Mouse (Mus musculus) liver, postnatal 0 days (tissue): Measurements from ENCODE around the gene Olr1. TPM values are rescaled to one million over a fixed set of nuclear protein-coding genes. Genes with fewer than 3 reads are reported as not detected.
"Not testable (repeated sequence)": the region's sequence is repeated elsewhere in the genome, so short reads cannot be mapped to it uniquely, and the experiment has no call there.

Source experiments
- ATAC-seq: fragments of 200-750 bp; cut with Nextera tagmentation; 2 replicates; pipeline ENCODE4 v1.8.0; 2017; ENCODE audit warnings: mild to moderate bottlenecking, moderate library complexity
- DNase-seq: peaks from one replicate; pipeline ENCODE4 v3.0.0-alpha.2; 2016
- H3K27ac ChIP-seq: fragments of 300-500 bp; sonication (generic); 2 replicates; pipeline ENCODE4 v1.5.1; 2014; ENCODE audit warnings: antibody characterized with exemption, moderate library complexity, mild to moderate bottlenecking, low read depth
- H3K27me3 ChIP-seq: fragments of 300-500 bp; sonication (generic); 2 replicates; pipeline ENCODE4 v1.6.1; 2014; ENCODE audit warnings: low read length, control low read depth, mixed read lengths; ENCODE audit not compliant: insufficient read depth
- H3K36me3 ChIP-seq: fragments of 300-500 bp; sonication (generic); replicated peaks from 2 replicates; pipeline ENCODE4 v1.6.1; 2014; ENCODE audit warnings: mild to moderate bottlenecking, control low read depth, low read length, moderate library complexity, mixed read lengths; ENCODE audit not compliant: insufficient read depth
- H3K4me1 ChIP-seq: fragments of 300-500 bp; sonication (generic); 2 replicates; pipeline ENCODE4 v1.6.1; 2014; ENCODE audit warnings: antibody characterized with exemption, mild to moderate bottlenecking, control low read depth; ENCODE audit not compliant: insufficient read depth
- H3K4me2 ChIP-seq: fragments of 300-500 bp; sonication (generic); 2 replicates; pipeline ENCODE4 v1.6.1; 2014; ENCODE audit warnings: low read depth, mild to moderate bottlenecking, low read length, moderate library complexity, mixed read lengths
- H3K4me3 ChIP-seq: fragments of 300-500 bp; sonication (generic); 2 replicates; pipeline ENCODE4 v1.5.1; 2014; ENCODE audit warnings: low read depth, low read length
- H3K9ac ChIP-seq: fragments of 300-500 bp; sonication (generic); replicated peaks from 2 replicates; pipeline ENCODE4 v1.6.1; 2014; ENCODE audit warnings: mild to moderate bottlenecking, moderate library complexity
- H3K9me3 ChIP-seq: fragments of 300-500 bp; sonication (generic); 2 replicates; pipeline ENCODE4 v1.6.1; 2016; ENCODE audit warnings: mild to moderate bottlenecking, control low read depth, low read length, mixed read lengths
- CTCF ChIP-seq: sonication (generic); IDR thresholded peaks from 2 replicates; pipeline ENCODE4 v1.5.1; 2016; ENCODE audit warnings: antibody characterized with exemption, low read depth
- EP300 ChIP-seq: IDR thresholded peaks from 2 replicates; pipeline ENCODE4 v1.6.1; 2016; ENCODE audit warnings: antibody characterized with exemption, low read depth, mild to moderate bottlenecking
- WGBS: fragments of 180-500 bp; shearing (Covaris S2); extraction: QIAGEN DNeasy Blood & Tissue Kit; methylation state at CpG from one replicate; pipeline ENCODE4 v1.1.7; 2014; ENCODE audit not compliant: insufficient replicate concordance; 5-methylcytosine and 5-hydroxymethylcytosine counted together
- polyA plus RNA-seq: library from polyadenylated mRNA; unstranded; fragments of >200 nt; fragmentation: Nextera tagmentation; extraction: Ambion mirVana; gene quantifications from 2 replicates; pipeline ENCODE4 v1.2.1, GENCODE M21; 2015

Gene Olr1
- polyA plus RNA-seq, 1 experiment from 2014 or later = 0.70 TPM

- DNase-seq (no peak), ATAC-seq (no peak)
- Histone ChIP-seq H3K36me3 (no peaks in the 10 kb centered on the region), H3K4me2 (no peak overlapping the region), H3K4me1 (peaks cover 16% of the 10 kb centered on the region), H3K27me3 (no peaks in the 10 kb centered on the region), H3K9me3 (no peaks in the 10 kb centered on the region), H3K4me3 (no peak overlapping the region), H3K27ac (no peak overlapping the region), H3K9ac (no peak overlapping the region)
- WGBS = 59% methylated on average over 2 of the region's 2 CpGs
- TF ChIP-seq CTCF (no peak), EP300 (no peak)
These were observed 7.4 kb upstream of the Olr1 start for GRCm38 (mm10) chr6:129514376-129514775.

GRCm38 (mm10) chr6:129513409-129513808 lies 6.4 kb upstream of the Olr1 start:
- Histone ChIP-seq H3K4me3 (no peak overlapping the region), H3K9me3 (no peaks in the 10 kb centered on the region), H3K36me3 (no peaks in the 10 kb centered on the region), H3K4me2 (no peak overlapping the region), H3K9ac (no peak overlapping the region), H3K27me3 (no peaks in the 10 kb centered on the region), H3K4me1 (peaks cover 16% of the 10 kb centered on the region), H3K27ac (no peak overlapping the region)
- DNase-seq (no peak), ATAC-seq (no peak)
- 64% methylated on average over 1 of the region's 1 CpGs for WGBS
- TF ChIP-seq CTCF = no peak
- no peak for TF ChIP-seq EP300

- no peak overlapping the region for H3K9ac ChIP-seq
- no peaks in the 10 kb centered on the region for H3K36me3 ChIP-seq
- DNase-seq = no peak
- TF ChIP-seq EP300 (no peak), CTCF (no peak)
- H3K4me3 ChIP-seq = no peak overlapping the region
- WGBS = 50% methylated on average over 8 of the region's 8 CpGs
- no peak for ATAC-seq
- no peaks in the 10 kb centered on the region for H3K27me3 ChIP-seq
- H3K9me3 ChIP-seq = no peaks in the 10 kb centered on the region
- H3K4me2 ChIP-seq = no peak overlapping the region
- H3K27ac ChIP-seq = no peak overlapping the region
- H3K4me1 ChIP-seq = peaks cover 16% of the 10 kb centered on the region
These were observed 5.9 kb upstream of the Olr1 start for GRCm38 (mm10) chr6:129512868-129513267.

- DNase-seq (no peak), ATAC-seq (no peak)
- no peak within 1 kb of the TSS for H3K9ac ChIP-seq
- H3K4me1 ChIP-seq = peaks cover 16% of the 10 kb centered on the region
- no peak within 1 kb of the TSS for H3K27ac ChIP-seq
- no peaks in the 10 kb centered on the region for H3K27me3 ChIP-seq
- no peak within 1 kb of the TSS for H3K4me2 ChIP-seq
- H3K36me3 ChIP-seq = no peaks in the 10 kb centered on the region
- TF ChIP-seq EP300 (no peak), CTCF (no peak)
- no peaks in the 10 kb centered on the region for H3K9me3 ChIP-seq
- WGBS = 53% methylated on average over 3 of the region's 3 CpGs
- no peak within 1 kb of the TSS for H3K4me3 ChIP-seq
These were observed 5.4 kb upstream of the Olr1 start, which contains the start of gene Tmem52b for GRCm38 (mm10) chr6:129512367-129512766. Gene Tmem52b, plus strand, starts transcription at chr6:129512555.

- Histone ChIP-seq H3K36me3 (no peaks in the 10 kb centered on the region), H3K9ac (no peak overlapping the region), H3K4me2 (no peak overlapping the region), H3K9me3 (no peaks in the 10 kb centered on the region), H3K27me3 (no peaks in the 10 kb centered on the region), H3K4me1 (peaks cover 16% of the 10 kb centered on the region), H3K27ac (no peak overlapping the region; the same call in 1 of the 2 replicates), H3K4me3 (no peak overlapping the region)
- TF ChIP-seq EP300 (no peak), CTCF (no peak)
- WGBS = 64% methylated on average over 6 of the region's 6 CpGs
- ATAC-seq (peak; percentile 87), DNase-seq (no peak)
These were observed 3.4 kb upstream of the Olr1 start for GRCm38 (mm10) chr6:129510120-129510911.

GRCm38 (mm10) chr6:129503471-129503870 lies 3.5 kb downstream of the Olr1 start:
- Histone ChIP-seq H3K9me3 (peaks cover 8% of the 10 kb centered on the region; the same call in 1 of the 2 replicates), H3K4me1 (no peaks in the 10 kb centered on the region), H3K4me3 (no peak overlapping the region), H3K36me3 (no peaks in the 10 kb centered on the region), H3K27me3 (no peaks in the 10 kb centered on the region), H3K27ac (no peak overlapping the region), H3K4me2 (no peak overlapping the region), H3K9ac (no peak overlapping the region)
- TF ChIP-seq EP300 (no peak), CTCF (no peak)
- no peak for DNase-seq
- 73% methylated on average over 2 of the region's 2 CpGs for WGBS
- ATAC-seq = no peak

GRCm38 (mm10) chr6:129499516-129499915 lies 7.4 kb downstream of the Olr1 start:
- ATAC-seq, H3K4me3 ChIP-seq, DNase-seq, H3K4me2 ChIP-seq, H3K27ac ChIP-seq, H3K36me3 ChIP-seq, H3K4me1 ChIP-seq, H3K9ac ChIP-seq, H3K27me3 ChIP-seq, H3K9me3 ChIP-seq: not testable (repeated sequence)
- 58% methylated on average over 1 of the region's 1 CpGs for WGBS
